Mouse (Mus musculus): ENCODE results near the gene Ccdc7a. TPM values are rescaled to one million over a fixed set of nuclear protein-coding genes. Genes with fewer than 3 reads are reported as not detected.

The Ccdc7a gene
- total and polyA plus RNA-seq, 3 experiments = not detected

DNA sequence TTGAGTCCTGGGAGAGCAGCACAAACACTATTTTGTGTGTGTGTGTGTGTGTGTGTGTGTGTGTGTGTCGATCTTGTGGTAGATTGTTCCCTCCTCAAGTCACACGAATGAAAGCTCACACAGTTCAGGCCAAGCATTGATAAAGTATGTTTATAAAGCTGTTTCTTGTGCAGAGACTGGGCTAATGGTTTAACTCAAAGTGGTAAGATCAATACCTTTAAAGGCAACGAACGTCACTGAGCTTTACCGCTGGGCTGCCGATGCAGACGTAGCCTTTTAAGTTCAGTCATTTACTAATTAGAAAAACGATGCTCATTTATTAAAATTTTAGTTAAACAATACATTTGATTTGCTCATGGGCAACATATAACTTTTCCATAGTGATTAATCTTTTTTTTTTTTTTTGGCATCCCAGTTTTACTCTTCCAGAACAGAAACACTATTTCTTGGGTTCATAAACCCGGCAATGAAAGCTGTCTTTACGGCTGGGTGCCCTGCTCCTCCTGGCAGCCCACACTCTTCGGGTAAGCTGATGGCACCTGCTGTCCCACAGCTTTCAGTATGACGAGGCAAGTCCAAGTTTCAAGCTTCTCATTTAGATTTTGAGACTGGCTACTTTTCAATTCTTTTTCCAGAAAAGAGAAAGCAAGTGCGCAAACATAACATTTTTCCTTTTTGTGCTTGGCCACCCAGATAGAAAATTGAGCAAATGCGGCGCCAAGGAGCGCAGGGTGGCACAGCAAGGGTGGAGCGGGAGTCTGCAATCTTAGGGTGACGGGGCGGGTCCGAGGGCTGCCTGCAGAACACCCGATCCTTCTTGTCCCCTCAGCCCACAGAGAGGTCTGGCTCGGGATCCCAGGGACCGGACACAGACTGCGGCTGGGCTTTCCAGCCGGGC is 380.5 kb downstream of the Ccdc7a start:
- H3K4me1 ChIP-seq (ENCODE audit: control insufficient read depth in 1 of 2, insufficient read depth in 2 of 2) = peaks cover 0 to 27% of the 10 kb centered on the region in 2 experiments; a peak in 2 of 4 replicates
- H3K79me2 ChIP-seq (replicated peaks; ENCODE audit: control insufficient read depth, extremely low read depth, insufficient read depth, poor library complexity, severe bottlenecking) = peaks cover 13% of the 10 kb centered on the region
- H3K9me3 ChIP-seq (replicated peaks; ENCODE audit: low read length) = no peaks in the 10 kb centered on the region
- TF ChIP-seq CHD2 (IDR thresholded peaks at IDR 0.05; ENCODE audit: low read length) (no peak; the same call in 1 of the 2 replicates), USF2 (conservative IDR thresholded peaks at IDR 0.05; ENCODE audit: low read depth, low read length) (no peak), MAFK (IDR thresholded peaks at IDR 0.05; ENCODE audit: insufficient replicate concordance, low read length) (peak; percentile 73), MAZ (IDR thresholded peaks at IDR 0.05; ENCODE audit: low read depth, low read length) (peak; percentile 30; the same call in 1 of the 2 replicates), IRF4 (IDR thresholded peaks at IDR 0.05; ENCODE audit: low read depth, low read length) (peak; percentile 95), EP300 (IDR thresholded peaks at IDR 0.05; ENCODE audit: low read length) (peak; percentile 89), ZNF384 (IDR thresholded peaks at IDR 0.05; ENCODE audit: low read depth, low read length) (peak; percentile 58; the same call in 1 of the 2 replicates), MEF2A (IDR thresholded peaks at IDR 0.05; ENCODE audit: borderline replicate concordance, low read depth, low read length) (peak; percentile 51; the same call in 1 of the 2 replicates), ETS1 (conservative IDR thresholded peaks at IDR 0.05; ENCODE audit: low read depth, low read length) (peak; percentile 41; the same call in 1 of the 2 replicates), JUN (IDR thresholded peaks at IDR 0.05; ENCODE audit: insufficient read depth, low read depth, low read length) (peak; percentile 49; the same call in 1 of the 2 replicates), MAX (IDR thresholded peaks at IDR 0.05; ENCODE audit: low read length) (0 out of 2 replicates have a peak, but pooled peaks have one; percentile 16), TCF12 (IDR thresholded peaks at IDR 0.05; ENCODE audit: low read depth, low read length) (peak; percentile 80; the same call in 1 of the 2 replicates), JUND (conservative IDR thresholded peaks at IDR 0.05; ENCODE audit: low read depth, low read length) (peak; percentile 91), MYC (IDR thresholded peaks at IDR 0.05; ENCODE audit: low read depth, low read length) (0 out of 2 replicates have a peak, but pooled peaks have one; percentile 16), MXI1 (IDR thresholded peaks at IDR 0.05; ENCODE audit: low read depth, low read length) (no peak; the same call in 1 of the 2 replicates), POLR2A (IDR thresholded peaks at IDR 0.05; ENCODE audit: low read depth, low read length) (no peak), BHLHE40 (IDR thresholded peaks at IDR 0.05; ENCODE audit: low read depth, low read length) (peak; percentile 83)
- peak overlapping the region; percentile 58; the same call in 1 of the 2 replicates for H3K27ac ChIP-seq (ENCODE audit: insufficient read depth, low read depth)
- dilution Hi-C loops (cut with MboI; ENCODE audit: extremely low pct_ligation_motif_present, extremely low pct_unique_long_range_greater_than_20kb, low sequenced_read_pairs) = no loop called here
- H3K36me3 ChIP-seq (replicated peaks in 1 of 2; ENCODE audit: control insufficient read depth in 1 of 2, insufficient read depth in 1 of 2, low read length in 1 of 2) = no peaks in the 10 kb centered on the region
- H3K27me3 ChIP-seq (replicated peaks) = no peaks in the 10 kb centered on the region
- H3K9ac ChIP-seq (ENCODE audit: insufficient read depth, low read depth) = peak overlapping the region; percentile 91
- in situ Hi-C loops (cut with MboI; ENCODE audit: low pct_ligation_motif_present, low pct_unique_long_range_greater_than_20kb, low sequenced_read_pairs) = no loop called here
- peak overlapping the region; percentile 48 to 95 (median 90) for H3K4me3 ChIP-seq (replicated peaks in 1 of 3; ENCODE audit: low read depth in 2 of 3, low read length in 2 of 3, poor library complexity in 1 of 3)
- H3K4me2 ChIP-seq (ENCODE audit: insufficient read depth, low read depth, poor library complexity, severe bottlenecking) = peak overlapping the region; percentile 88
- DNase-seq (ENCODE audit: extremely low read depth) = peak; percentile 78

Other genes with a start within 250 kb of the Ccdc7a start
- 0.55 and 0.81 TPM in 2 replicates for gene Ccdc7b, start 1.6 kb upstream of the Ccdc7a start, total RNA-seq (2012; rRNA removed)
- gene Ccdc7b, start 1.6 kb upstream of the Ccdc7a start, total RNA-seq (2014; rRNA removed) = 0.45 and 0.74 TPM in 2 replicates
- gene Ccdc7b, start 1.6 kb upstream of the Ccdc7a start, polyA plus RNA-seq (2012; ENCODE audit: insufficient read length, low read depth) = not detected in 2 replicates
- not detected in 2 replicates for gene Gm10999, start 66.1 kb upstream of the Ccdc7a start, total RNA-seq (2012; rRNA removed)
- not detected in 2 replicates for gene Gm10999, start 66.1 kb upstream of the Ccdc7a start, total RNA-seq (2014; rRNA removed)
- gene Gm10999, start 66.1 kb upstream of the Ccdc7a start, polyA plus RNA-seq (2012; ENCODE audit: insufficient read length, low read depth) = not detected in 2 replicates
- gene 2610044O15Rik8, start 168.9 kb upstream of the Ccdc7a start, total RNA-seq (2012; rRNA removed) = 7.3 and 8.1 TPM in 2 replicates
- 22.5 and 25.6 TPM in 2 replicates for gene 2610044O15Rik8, start 168.9 kb upstream of the Ccdc7a start, total RNA-seq (2014; rRNA removed)
- gene 2610044O15Rik8, start 168.9 kb upstream of the Ccdc7a start, polyA plus RNA-seq (2012; ENCODE audit: insufficient read length, low read depth) = 10.9 TPM in 2 replicates

Data from CH12.LX (cell line).